Mouse (Mus musculus) kidney, postnatal 25 days (tissue): ENCODE results near the gene Thada.
A peak's percentile ranks its signal among the peaks of the same experiment; 100 is the strongest.

ENCODE experiments used
- DNase-seq, 2 experiments: peaks; one replicate each; pipeline ENCODE4 v3.0.0; 2021; ENCODE audit warnings: mixed read lengths in 2 of 2

Thada gene

GRCm38 (mm10) chr17:84369769-84370168, 96.2 kb downstream of the Thada start:
- DNase-seq, result no peak

DNA sequence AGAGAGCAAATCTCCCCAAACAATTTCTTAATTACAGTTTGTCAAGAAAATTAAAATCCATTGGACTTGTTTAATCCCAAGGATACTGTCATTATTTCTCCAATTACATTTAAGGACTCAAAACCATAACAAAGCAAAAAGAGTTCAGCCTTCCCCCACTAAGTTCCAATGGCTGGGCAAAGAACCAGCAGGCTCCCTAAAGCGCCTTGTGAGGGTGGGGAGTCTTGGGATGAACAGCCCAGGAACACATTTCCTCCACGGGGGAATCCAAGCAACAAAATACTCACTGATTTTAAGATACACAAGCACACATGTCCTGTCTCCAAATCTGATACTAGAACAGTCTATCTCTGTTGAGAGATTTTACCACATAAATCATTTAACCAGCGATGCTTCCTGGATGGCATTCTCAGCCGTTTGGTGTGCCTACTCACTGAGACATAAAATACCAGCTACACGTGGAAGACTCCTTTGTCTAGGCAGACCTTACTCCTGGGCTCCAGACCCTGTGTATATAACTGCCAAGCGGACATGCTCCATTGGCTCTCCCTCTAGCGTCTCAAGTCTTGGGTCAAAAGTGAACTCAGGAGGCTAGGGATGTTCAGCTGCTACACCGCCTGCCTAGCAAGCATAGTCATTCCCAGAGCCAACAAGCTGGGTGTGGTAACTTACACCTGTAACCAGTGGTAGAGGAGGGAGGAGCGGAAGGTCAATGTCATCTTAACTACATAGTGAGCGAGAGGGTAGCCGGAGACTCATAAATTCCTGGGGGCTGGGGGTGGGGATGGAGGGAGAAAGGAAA, 97.6 kb downstream of the Thada start:
- peak; percentile 19 to 42 for DNase-seq

DNA sequence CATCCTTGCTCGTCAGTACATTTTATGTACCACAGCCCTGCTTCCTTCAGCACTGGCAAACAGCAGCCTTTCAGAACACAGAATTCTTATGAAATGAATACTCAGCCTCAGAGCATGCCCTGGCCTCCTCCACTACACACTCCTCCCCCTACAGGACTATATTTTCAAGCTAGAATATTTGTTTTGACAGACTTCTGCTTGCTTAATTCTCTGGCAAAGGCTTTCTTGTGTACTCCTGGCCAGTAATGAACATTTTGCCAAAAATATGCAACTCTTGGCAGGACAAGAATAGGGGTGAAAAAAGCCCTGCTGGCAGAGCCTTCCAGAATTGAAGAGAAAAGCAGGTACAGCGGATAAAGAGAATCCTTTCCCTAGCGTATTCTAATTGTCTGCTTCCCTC, 98.3 kb downstream of the Thada start:
- DNase-seq, result peak in 1 of 2 experiments; percentile 32

GRCm38 (mm10) chr17:84365791-84366301, 100.2 kb downstream of the Thada start:
- DNase-seq, result peak; percentile 34 to 45

GRCm38 (mm10) chr17:84365006-84365716, 100.8 kb downstream of the Thada start:
- DNase-seq, result no peak

- peak in 1 of 2 experiments; percentile 47 for DNase-seq
Measured at GRCm38 (mm10) chr17:84363444-84363843, 102.6 kb downstream of the Thada start.

GRCm38 (mm10) chr17:84362581-84363286, 103.3 kb downstream of the Thada start:
- peak in 1 of 2 experiments; percentile 33 for DNase-seq

DNA sequence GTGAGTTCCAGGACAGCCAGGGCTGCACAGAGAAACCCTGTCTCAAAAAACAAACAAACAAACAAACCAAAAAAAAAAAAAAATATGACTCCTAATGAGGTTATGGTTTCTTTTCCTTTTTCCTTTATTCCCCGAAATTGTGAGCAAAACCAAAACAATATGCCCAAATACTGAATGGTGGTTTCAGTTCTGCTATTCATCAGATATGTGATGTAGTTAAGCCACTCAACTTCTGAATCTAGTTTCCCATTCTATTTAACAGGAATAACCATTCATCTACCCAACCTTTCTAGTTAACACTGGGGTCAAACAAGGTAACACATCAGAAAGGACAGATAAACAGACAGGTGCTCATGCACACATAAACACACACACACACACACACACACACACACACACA, 105.0 kb downstream of the Thada start:
- DNase-seq, result no peak

GRCm38 (mm10) chr17:84359810-84360209, 106.2 kb downstream of the Thada start:
- DNase-seq, result no peak

DNA sequence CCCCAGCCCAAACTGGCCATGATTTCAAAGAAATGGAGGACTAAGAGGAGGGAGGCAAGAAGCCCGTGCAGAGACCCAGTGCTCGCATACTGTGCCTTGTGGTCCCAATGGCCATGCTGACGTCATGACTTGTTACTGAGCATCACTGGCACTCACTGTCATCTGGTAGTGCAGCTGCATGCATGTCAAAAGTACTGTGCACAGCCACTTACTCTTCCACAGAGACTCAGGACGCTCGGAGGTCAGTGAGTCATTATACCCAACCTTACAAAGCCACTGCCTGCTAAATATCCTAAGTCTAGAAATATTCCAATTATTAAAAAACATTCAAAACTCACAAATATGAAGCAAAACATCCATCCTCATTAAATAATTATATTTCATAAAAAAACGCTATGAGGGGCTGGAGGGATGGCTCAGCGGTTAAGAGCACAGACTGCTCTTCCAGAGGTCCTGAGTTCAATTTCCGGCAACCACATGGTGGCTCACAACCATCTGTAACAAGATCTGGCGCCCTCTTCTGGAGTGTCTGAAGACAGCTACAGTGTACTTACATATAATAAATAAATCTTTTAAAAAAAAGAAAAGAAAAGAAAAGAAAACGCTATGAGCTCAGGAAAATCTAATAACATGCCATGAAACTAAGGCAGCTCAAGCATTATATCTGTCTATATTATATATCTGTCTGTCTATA, 106.9 kb downstream of the Thada start:
- no peak for DNase-seq

DNA sequence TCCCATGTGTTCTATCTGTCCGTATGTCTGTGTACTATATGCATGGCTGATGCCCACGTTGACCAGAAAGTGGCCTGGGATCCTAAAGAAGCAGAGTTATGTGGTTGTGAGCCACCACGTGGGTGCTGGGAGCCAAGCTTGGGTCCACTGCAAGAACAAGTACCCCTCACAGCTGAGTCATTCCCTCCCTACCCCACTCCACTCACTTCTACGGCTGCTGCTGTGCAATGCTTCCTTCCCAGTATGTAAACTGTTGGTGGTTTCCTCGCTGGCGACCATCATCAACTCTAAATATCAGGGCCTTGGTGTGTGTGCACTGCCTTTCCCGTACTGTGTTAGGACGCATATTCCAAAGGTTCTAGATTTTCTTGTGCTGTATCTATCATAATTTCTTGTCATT, 108.2 kb downstream of the Thada start:
- no peak for DNase-seq

DNA sequence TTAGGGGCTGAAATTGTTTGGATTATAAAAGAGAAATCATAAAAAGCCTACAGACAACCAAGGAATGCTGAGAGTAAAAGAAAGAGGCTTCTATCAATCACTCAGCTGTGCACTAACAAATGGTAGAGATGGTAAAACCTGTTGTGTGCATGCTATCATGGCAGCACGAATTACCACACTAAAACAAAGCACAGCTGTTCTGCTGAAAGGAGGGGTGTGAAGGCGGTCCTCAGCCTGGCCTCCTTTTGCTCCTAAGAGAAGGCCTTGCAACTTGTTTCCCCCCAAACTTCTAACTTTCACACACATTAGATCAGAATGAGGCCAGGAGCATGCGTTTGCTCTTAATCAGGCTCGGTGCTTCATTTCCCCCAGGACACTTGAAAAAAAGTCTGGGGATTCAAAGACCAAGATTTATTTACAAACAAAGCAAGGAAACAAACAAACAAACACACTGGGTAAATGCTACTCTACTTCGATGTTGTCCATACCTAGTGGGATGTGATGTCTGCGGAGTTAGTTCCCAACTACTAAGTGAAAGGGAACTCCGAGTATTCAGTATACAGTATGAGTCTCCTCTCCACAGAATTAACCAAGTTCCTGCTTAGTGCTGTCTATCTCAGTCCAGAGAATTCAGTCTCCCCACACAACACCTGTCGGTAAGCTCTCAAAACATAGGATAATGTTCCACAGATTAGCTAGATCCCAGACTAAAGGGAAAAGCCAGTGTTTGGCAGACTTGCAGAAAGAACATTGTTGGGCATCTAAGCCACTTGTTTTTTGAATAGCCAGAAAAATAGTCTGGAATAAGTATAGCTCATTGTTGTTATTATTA, 109.7 kb downstream of the Thada start:
- no peak for DNase-seq

- DNase-seq, result no peak
Measured at GRCm38 (mm10) chr17:84355006-84355405, 111.0 kb downstream of the Thada start.

GRCm38 (mm10) chr17:84353902-84354311, 112.1 kb downstream of the Thada start:
- no peak for DNase-seq

- no peak for DNase-seq
Measured at GRCm38 (mm10) chr17:84353224-84353901, 112.6 kb downstream of the Thada start.

GRCm38 (mm10) chr17:84352790-84353154, 113.2 kb downstream of the Thada start:
- DNase-seq, result no peak

GRCm38 (mm10) chr17:84351912-84352789, 113.9 kb downstream of the Thada start:
- DNase-seq, result no peak

GRCm38 (mm10) chr17:84351276-84351675, 114.7 kb downstream of the Thada start:
- no peak for DNase-seq

GRCm38 (mm10) chr17:84348865-84349264, 117.1 kb downstream of the Thada start:
- no peak for DNase-seq

- no peak for DNase-seq
Measured at GRCm38 (mm10) chr17:84342299-84342817, 123.6 kb downstream of the Thada start.
